Mouse (Mus musculus) adrenal gland, postnatal 14 days (tissue): ENCODE data around the gene Slc5a11. TPM values are rescaled to one million over a fixed set of nuclear protein-coding genes. Genes with fewer than 3 reads are reported as not detected.

ENCODE experiments used
- DNase-seq: peaks from one replicate; pipeline ENCODE4 v3.0.0; 2021; ENCODE audit warnings: mixed read lengths
- long read RNA-seq, 2 experiments: library from polyadenylated mRNA; stranded (forward); transcript quantifications; one replicate each; pipeline ENCODE4 v2.0.0; 2021
- total RNA-seq: library from RNA; stranded (reverse); gene quantifications from 2 replicates; pipeline ENCODE4 v1.2.3, GENCODE M21; 2021

The Slc5a11 gene
- not detected in 2 replicates for total RNA-seq
- long read RNA-seq, experiment 1, result 0 reads
- long read RNA-seq, experiment 2, result 0 reads

DNA sequence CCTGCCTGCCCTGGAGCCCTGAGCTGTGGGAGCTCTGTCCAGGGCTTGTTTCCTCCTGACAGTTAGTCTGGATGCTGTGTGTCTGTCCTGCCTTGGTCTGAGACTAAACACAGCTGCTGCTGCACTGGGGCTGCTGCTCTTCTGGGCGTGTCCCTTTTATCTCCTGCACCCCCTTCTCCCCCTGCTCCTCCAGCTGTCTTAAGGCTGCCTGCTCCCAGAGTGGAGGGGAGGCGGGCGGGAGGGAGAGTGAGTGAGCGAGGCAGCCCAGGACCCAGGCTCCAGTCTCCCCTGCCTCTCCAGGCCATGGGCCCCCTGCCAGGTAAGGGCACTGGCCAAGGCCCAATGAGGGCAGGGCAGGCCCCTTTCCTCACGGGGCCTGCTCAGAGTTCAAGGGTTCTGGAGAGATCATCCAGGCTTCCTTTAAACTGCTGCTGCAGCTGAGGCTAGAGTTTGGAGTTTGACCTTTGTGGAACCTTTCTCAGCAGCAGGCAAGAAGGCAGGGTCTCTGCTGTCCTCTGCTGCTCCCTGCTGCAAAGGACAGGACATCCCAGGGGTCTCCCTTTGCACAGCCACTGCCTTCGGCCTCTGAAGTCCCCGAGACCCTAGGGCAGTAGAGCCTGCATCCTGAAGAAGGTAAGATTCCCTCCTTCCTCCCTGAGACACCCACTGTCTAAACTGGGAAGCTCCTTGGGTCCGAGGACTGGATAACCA is at the start of gene Slc5a11:
Gene Slc5a11, plus strand, starts transcription at position 416 of the 711 bp plus-strand sequence.
- peak; percentile 43 for DNase-seq

DNA sequence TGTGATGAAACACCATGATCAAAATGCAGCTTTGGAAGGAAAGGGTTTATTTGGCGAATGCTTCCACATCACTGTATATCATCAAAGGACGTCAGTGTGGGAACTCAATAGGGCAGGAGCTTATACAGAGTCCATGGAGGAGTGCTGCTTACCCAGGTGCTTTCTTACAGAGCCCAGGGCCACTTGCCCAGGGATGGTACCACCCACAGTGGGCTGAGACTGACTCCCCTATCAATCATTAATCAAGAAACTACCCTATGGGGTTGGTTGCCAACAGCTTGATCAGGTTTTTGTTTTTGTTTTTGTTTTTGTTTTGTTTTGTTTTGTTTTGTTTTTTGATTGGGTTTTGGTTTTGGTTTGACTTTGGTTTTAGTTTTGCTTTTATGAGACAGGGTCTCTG is 47.1 kb upstream of the Slc5a11 start:
- no peak for DNase-seq

DNA sequence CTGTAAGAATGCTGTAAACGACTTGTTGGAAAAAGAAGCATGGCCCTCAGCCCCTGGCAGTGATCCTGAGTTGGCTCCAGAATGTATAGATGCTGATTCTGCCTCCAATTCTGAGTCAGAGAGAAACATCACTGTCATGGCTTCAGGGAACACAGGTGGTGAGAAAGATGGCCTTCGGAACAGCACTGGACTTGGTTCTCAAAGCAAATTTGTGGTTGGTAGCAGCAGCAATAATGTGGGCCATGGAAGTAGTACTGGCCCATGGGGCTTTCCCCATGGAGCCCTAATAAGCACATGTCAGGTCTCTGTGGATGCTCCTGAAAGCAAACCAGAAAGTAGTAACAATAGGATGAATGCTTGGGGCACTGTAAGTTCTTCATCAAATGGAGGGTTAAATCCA is 45.0 kb upstream of the Slc5a11 start:
- DNase-seq, result no peak

- DNase-seq, result no peak
These were observed 42.5 kb upstream of the Slc5a11 start for GRCm38 (mm10) chr7:123172101-123172500.

GRCm38 (mm10) chr7:123177215-123177614 is 37.4 kb upstream of the Slc5a11 start:
- DNase-seq, result no peak

DNA sequence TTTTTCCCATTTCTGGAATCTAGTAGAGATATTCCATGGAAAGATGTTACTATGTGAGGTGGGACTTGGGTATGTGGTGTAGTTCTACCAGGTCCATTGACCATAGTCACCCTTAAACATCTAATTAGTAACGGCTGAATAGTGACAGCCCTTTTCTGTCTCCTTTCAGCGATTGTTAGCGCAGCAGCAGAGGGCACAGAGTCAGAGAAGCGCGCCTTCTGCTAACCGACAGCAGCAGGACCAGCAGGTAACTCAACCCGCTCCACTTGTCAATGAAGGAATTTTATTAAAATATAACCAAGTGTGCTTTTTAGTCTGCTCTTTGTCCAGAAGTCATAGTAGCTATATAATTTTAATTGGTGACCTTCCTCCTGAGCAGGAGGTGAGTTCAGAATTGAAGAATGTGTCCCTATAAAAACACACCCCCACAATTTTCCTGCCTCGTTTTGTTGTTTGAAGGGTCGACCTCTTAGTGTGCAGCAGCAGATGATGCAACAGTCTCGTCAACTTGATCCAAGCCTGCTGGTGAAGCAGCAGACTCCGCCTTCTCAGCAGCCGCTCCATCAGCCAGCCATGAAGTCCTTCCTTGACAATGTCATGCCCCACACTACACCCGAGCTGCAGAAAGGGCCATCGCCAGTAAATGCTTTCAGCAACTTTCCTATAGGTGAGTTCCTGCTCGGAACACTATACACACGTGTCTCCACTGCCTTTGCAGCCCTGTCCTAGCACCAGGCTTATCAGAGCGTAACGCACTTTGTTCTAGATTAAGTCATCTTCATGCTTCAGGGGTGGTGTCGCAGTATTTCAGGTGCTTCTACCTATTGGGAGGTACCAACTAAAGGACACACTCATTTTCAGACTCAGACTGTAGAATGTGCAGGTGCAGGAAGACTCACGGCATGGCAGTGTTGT is 32.5 kb upstream of the Slc5a11 start:
- DNase-seq, result no peak

GRCm38 (mm10) chr7:123184891-123185290 is 29.7 kb upstream of the Slc5a11 start:
- DNase-seq, result no peak

DNA sequence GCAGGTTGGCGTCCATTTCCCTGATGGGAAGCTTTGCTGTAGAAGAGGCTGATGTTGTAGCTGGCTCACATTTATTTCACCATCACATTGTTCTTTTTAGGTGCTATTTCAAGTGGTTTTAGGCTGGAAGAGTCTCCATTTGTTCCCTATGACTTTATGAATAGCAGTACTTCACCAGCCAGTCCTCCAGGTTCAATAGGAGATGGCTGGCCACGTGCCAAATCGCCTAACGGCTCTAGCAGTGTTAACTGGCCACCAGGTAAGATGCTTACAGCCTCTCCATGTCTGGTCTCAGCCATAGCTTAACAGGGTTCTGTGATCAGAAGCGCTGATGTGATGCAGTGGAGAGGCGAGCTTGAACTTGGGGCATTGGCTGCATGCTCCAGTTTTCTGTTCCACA is 28.1 kb upstream of the Slc5a11 start:
- no peak for DNase-seq

GRCm38 (mm10) chr7:123187246-123187645 is 27.3 kb upstream of the Slc5a11 start:
- no peak for DNase-seq

- DNase-seq, result no peak
These were observed 26.1 kb upstream of the Slc5a11 start for GRCm38 (mm10) chr7:123188462-123188861.

DNA sequence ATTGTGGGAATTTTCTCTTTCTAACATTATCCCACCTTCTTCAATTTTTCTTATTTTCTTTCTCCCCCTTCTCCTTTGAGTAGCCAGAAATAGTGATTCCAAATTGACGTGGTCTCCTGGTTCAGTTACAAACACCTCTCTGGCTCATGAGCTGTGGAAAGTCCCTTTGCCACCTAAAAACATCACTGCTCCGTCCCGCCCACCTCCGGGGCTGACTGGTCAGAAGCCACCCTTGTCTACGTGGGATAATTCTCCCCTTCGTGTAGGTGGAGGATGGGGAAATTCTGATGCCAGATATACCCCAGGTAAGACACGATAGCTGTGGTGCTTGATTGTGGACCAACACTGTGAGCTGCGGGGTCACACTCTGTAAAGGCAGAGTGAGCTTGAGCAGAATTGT is 24.8 kb upstream of the Slc5a11 start:
- no peak for DNase-seq

- DNase-seq, result no peak
These were observed 22.8 kb upstream of the Slc5a11 start for GRCm38 (mm10) chr7:123191731-123192130.

DNA sequence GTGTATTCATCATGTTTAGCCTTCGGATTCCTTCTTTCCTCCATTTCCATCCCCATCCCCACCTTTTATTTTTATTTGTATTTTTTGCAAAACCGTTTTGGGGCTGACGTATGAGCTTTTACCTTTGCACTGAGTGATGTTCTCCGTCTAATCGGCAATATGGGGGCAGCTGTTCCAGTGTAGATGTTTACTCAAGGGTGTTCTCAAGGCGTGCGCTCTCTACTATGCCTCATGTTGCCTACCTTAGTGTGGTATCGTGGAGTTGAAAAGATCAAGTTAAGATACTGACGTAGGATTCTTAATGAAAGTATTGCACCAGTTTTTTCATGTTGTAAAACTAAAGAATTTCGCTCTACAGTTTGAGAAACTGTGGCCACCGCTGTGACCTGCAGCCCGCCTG is 21.4 kb upstream of the Slc5a11 start:
- no peak for DNase-seq

GRCm38 (mm10) chr7:123194696-123195095 is 19.9 kb upstream of the Slc5a11 start:
- DNase-seq, result no peak

DNA sequence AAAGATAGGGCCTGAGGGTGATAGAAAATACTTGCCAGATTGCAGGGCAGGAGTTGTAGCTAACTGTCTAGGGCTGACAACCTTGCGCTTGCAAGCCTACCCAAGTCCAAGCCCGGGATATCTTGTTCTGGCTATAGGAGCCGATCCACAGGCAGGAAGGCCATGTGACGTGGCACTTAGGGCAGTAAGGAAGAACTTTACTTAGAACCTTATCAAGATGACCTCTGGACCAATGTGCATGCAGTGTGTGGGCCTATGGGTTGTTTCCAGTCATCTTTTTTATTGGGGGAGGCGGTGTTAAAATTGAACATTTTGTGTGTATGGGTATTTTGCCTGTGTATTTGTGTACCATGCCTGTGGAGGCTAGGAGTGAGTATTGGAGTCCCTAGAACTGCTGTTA is 18.1 kb upstream of the Slc5a11 start:
- DNase-seq, result no peak

- DNase-seq, result no peak
These were observed 15.9 kb upstream of the Slc5a11 start for GRCm38 (mm10) chr7:123198695-123199094.

DNA sequence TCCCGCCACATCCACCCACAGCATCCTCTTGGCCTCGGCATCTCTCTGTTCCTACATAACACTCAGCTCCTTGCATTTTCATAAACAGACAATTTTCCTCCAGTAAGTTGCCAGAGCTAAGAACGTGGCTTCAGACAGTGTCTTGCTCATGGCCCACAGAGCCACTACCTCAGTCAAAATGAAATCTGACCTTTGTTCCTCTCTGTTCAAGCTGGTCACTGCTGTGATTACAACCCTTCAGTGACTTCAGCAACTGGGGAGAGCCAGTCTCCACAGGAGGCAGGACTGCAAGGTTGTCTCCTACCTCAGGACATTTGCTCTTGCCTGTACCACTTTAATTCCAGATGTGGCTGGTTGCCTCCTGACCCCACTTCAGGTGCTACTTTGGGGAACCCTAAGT is 15.4 kb upstream of the Slc5a11 start:
- no peak for DNase-seq

GRCm38 (mm10) chr7:123199656-123200206 is 14.8 kb upstream of the Slc5a11 start:
- DNase-seq, result no peak

- no peak for DNase-seq
These were observed 13.9 kb upstream of the Slc5a11 start for GRCm38 (mm10) chr7:123200722-123201121.

DNA sequence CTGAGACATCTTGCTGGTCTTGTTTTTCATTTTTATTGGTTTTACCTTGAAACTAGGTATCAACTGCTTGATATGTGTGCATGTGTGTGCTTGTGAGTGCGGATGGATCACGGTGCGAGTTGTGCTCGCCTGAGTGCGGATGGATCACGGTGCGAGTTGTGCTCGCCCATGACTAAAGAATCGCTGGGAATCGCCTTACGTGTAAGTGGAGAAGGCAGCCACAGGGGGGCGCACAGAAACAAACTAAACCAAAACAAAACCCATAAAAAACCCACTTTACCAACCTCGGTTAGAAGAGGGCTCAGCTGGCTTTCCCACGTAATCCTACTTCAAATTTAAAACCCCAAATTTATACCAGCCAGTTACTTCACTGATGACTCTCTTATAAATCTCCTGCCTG is 9.3 kb upstream of the Slc5a11 start:
- DNase-seq, result peak; percentile 71

GRCm38 (mm10) chr7:123207561-123207960 is 7.0 kb upstream of the Slc5a11 start:
- DNase-seq, result no peak

DNA sequence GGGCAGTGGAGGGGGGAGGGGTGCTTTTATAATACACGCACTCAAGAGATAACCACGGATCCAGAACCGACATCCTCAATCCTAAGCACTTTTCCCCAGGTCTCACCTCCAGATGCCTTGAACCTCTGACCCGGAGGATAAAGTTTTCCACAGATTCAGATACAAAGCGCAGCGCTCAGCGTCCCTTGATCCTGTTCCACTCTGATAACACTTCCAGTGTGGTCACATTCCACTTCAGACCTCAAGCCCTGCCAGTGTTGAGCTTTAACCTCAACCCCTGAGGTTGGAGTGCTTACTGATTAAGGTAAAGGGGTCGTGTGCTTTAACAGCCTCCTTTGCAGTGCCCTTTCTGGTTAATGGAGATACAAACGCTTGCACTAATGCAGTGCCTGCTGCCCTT is 4.7 kb upstream of the Slc5a11 start:
- DNase-seq, result no peak

DNA sequence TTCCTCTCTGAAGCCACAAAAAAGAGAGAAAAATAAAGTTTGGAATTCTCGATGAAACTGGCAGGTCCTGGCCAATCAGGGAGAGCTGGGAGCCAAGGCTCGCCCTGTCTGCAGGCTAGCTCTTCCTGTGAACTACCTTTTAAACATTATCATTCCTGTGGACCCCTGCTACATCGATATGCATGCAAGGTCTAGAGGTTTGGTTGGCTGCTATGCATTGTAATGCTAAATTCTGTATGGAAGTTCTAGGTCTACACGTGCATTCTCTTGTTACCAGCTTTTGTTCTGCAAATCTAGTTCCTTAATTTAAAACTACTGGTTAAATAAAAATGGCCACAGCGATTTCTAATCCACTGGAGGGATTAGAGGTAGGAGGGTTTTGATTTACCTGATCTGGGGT is 3.1 kb upstream of the Slc5a11 start:
- DNase-seq, result no peak
